Mouse (Mus musculus) lung, postnatal 0 days (tissue): Measurements from ENCODE around the gene Ddx19a.

Experiments used
- CTCF ChIP-seq: IDR thresholded peaks from 2 replicates; pipeline ENCODE4 v1.5.1; 2016; ENCODE audit warnings: antibody characterized with exemption, mild to moderate bottlenecking
- EP300 ChIP-seq: IDR thresholded peaks from 2 replicates; pipeline ENCODE4 v1.6.1; 2016; ENCODE audit warnings: antibody characterized with exemption, mild to moderate bottlenecking, control low read depth

GRCm38 (mm10) chr8:110969910-110970770, 27.5 kb downstream of the Ddx19a start:
- TF ChIP-seq CTCF: no peak
- 0 out of 2 replicates have a peak, but pooled peaks have one; percentile 23 for TF ChIP-seq EP300
